Mouse (Mus musculus): ENCODE data around the gene Gpi1. TPM values are rescaled to one million over a fixed set of nuclear protein-coding genes. Genes with fewer than 3 reads are reported as not detected.
"Not testable (repeated sequence)": the region's sequence is repeated elsewhere in the genome, so short reads cannot be mapped to it uniquely, and the experiment has no call there.

The Gpi1 gene
- polyA plus RNA-seq, 1 experiment from 2014 or later, result 845 TPM

- Histone ChIP-seq H3K4me1 (ENCODE audit: control insufficient read depth in 2 of 2, insufficient read depth in 2 of 2, low read length in 2 of 2) (no peaks in the 10 kb centered on the region), H3K9ac (ENCODE audit: low read length) (no peak overlapping the region), H3K27me3 (ENCODE audit: control insufficient read depth, insufficient read depth, low read length) (no peaks in the 10 kb centered on the region), H3K4me2 (ENCODE audit: low read length) (no peak overlapping the region), H3K4me3 (ENCODE audit: control insufficient read depth in 1 of 2, insufficient read depth in 1 of 2, low read depth in 1 of 2, low read length in 2 of 2) (no peak overlapping the region), H3K36me3 (ENCODE audit: control insufficient read depth, insufficient read depth, low read length) (peaks cover 100% of the 10 kb centered on the region), H3K27ac (replicated peaks in 1 of 2; ENCODE audit: control insufficient read depth in 1 of 2, insufficient read depth in 1 of 2, low read depth in 2 of 2, low read length in 2 of 2) (no peak overlapping the region), H3K9me3 (ENCODE audit: control insufficient read depth, low read length) (no peaks in the 10 kb centered on the region)
- 90% methylated on average over 10 of the region's 10 CpGs for WGBS
- no peak for ATAC-seq (ENCODE audit: insufficient number of reproducible peaks, insufficient read depth, low FRiP score, low read depth)
Measured at GRCm38 (mm10) chr7:34216474-34216873, 13.7 kb downstream of the Gpi1 start.

GRCm38 (mm10) chr7:34215481-34215880, 14.7 kb downstream of the Gpi1 start:
- H3K4me1 ChIP-seq (ENCODE audit: control insufficient read depth in 2 of 2, insufficient read depth in 2 of 2, low read length in 2 of 2), result no peaks in the 10 kb centered on the region
- no peak overlapping the region for H3K4me3 ChIP-seq (ENCODE audit: control insufficient read depth in 1 of 2, insufficient read depth in 1 of 2, low read depth in 1 of 2, low read length in 2 of 2)
- H3K4me2 ChIP-seq (ENCODE audit: low read length), result no peak overlapping the region
- no peak overlapping the region for H3K9ac ChIP-seq (ENCODE audit: low read length)
- no peak overlapping the region for H3K27ac ChIP-seq (replicated peaks in 1 of 2; ENCODE audit: control insufficient read depth in 1 of 2, insufficient read depth in 1 of 2, low read depth in 2 of 2, low read length in 2 of 2)
- peaks cover 100% of the 10 kb centered on the region for H3K36me3 ChIP-seq (ENCODE audit: control insufficient read depth, insufficient read depth, low read length)
- ATAC-seq (ENCODE audit: insufficient number of reproducible peaks, insufficient read depth, low FRiP score, low read depth), result no peak
- no peaks in the 10 kb centered on the region for H3K27me3 ChIP-seq (ENCODE audit: control insufficient read depth, insufficient read depth, low read length)
- WGBS, result 86% methylated on average over 9 of the region's 9 CpGs
- H3K9me3 ChIP-seq (ENCODE audit: control insufficient read depth, low read length), result no peaks in the 10 kb centered on the region

- no peaks in the 10 kb centered on the region for H3K4me1 ChIP-seq (ENCODE audit: control insufficient read depth in 2 of 2, insufficient read depth in 2 of 2, low read length in 2 of 2)
- H3K4me3 ChIP-seq (ENCODE audit: control insufficient read depth in 1 of 2, insufficient read depth in 1 of 2, low read depth in 1 of 2, low read length in 2 of 2), result no peak overlapping the region
- H3K27me3 ChIP-seq (ENCODE audit: control insufficient read depth, insufficient read depth, low read length), result no peaks in the 10 kb centered on the region
- no peak overlapping the region for H3K27ac ChIP-seq (replicated peaks in 1 of 2; ENCODE audit: control insufficient read depth in 1 of 2, insufficient read depth in 1 of 2, low read depth in 2 of 2, low read length in 2 of 2)
- H3K9me3 ChIP-seq (ENCODE audit: control insufficient read depth, low read length), result no peaks in the 10 kb centered on the region
- peaks cover 100% of the 10 kb centered on the region for H3K36me3 ChIP-seq (ENCODE audit: control insufficient read depth, insufficient read depth, low read length)
- H3K4me2 ChIP-seq (ENCODE audit: low read length), result no peak overlapping the region
- no peak for ATAC-seq (ENCODE audit: insufficient number of reproducible peaks, insufficient read depth, low FRiP score, low read depth)
- H3K9ac ChIP-seq (ENCODE audit: low read length), result no peak overlapping the region
- WGBS, result 91% methylated on average over 8 of the region's 8 CpGs
Measured at GRCm38 (mm10) chr7:34214644-34215043, 15.5 kb downstream of the Gpi1 start.

- H3K27me3 ChIP-seq (ENCODE audit: control insufficient read depth, insufficient read depth, low read length), result no peaks in the 10 kb centered on the region
- H3K4me2 ChIP-seq (ENCODE audit: low read length), result no peak overlapping the region
- no peak overlapping the region for H3K4me3 ChIP-seq (ENCODE audit: control insufficient read depth in 1 of 2, insufficient read depth in 1 of 2, low read depth in 1 of 2, low read length in 2 of 2)
- no peak overlapping the region for H3K27ac ChIP-seq (replicated peaks in 1 of 2; ENCODE audit: control insufficient read depth in 1 of 2, insufficient read depth in 1 of 2, low read depth in 2 of 2, low read length in 2 of 2)
- no peaks in the 10 kb centered on the region for H3K4me1 ChIP-seq (ENCODE audit: control insufficient read depth in 2 of 2, insufficient read depth in 2 of 2, low read length in 2 of 2)
- no peak for ATAC-seq (ENCODE audit: insufficient number of reproducible peaks, insufficient read depth, low FRiP score, low read depth)
- H3K9ac ChIP-seq (ENCODE audit: low read length), result no peak overlapping the region
- 86% methylated on average over 7 of the region's 7 CpGs for WGBS
- peaks cover 100% of the 10 kb centered on the region for H3K36me3 ChIP-seq (ENCODE audit: control insufficient read depth, insufficient read depth, low read length)
- no peaks in the 10 kb centered on the region for H3K9me3 ChIP-seq (ENCODE audit: control insufficient read depth, low read length)
Measured at GRCm38 (mm10) chr7:34213281-34213680, 16.9 kb downstream of the Gpi1 start.

GRCm38 (mm10) chr7:34208027-34208745, 21.9 kb downstream of the Gpi1 start:
- Histone ChIP-seq H3K27ac (replicated peaks in 1 of 2; ENCODE audit: control insufficient read depth in 1 of 2, insufficient read depth in 1 of 2, low read depth in 2 of 2, low read length in 2 of 2) (no peak overlapping the region), H3K4me1 (ENCODE audit: control insufficient read depth in 2 of 2, insufficient read depth in 2 of 2, low read length in 2 of 2) (no peaks in the 10 kb centered on the region), H3K36me3 (ENCODE audit: control insufficient read depth, insufficient read depth, low read length) (peaks cover 100% of the 10 kb centered on the region), H3K27me3 (ENCODE audit: control insufficient read depth, insufficient read depth, low read length) (no peaks in the 10 kb centered on the region), H3K4me2 (ENCODE audit: low read length) (no peak overlapping the region), H3K9ac (ENCODE audit: low read length) (no peak overlapping the region), H3K4me3 (ENCODE audit: control insufficient read depth in 1 of 2, insufficient read depth in 1 of 2, low read depth in 1 of 2, low read length in 2 of 2) (no peak overlapping the region), H3K9me3 (ENCODE audit: control insufficient read depth, low read length) (no peaks in the 10 kb centered on the region)
- no peak for ATAC-seq (ENCODE audit: insufficient number of reproducible peaks, insufficient read depth, low FRiP score, low read depth)
- 81% methylated on average over 9 of the region's 9 CpGs for WGBS

GRCm38 (mm10) chr7:34206331-34206730, 23.8 kb downstream of the Gpi1 start:
- no peak overlapping the region for H3K9ac ChIP-seq (ENCODE audit: low read length)
- no peak overlapping the region for H3K4me2 ChIP-seq (ENCODE audit: low read length)
- no peaks in the 10 kb centered on the region for H3K4me1 ChIP-seq (ENCODE audit: control insufficient read depth in 2 of 2, insufficient read depth in 2 of 2, low read length in 2 of 2)
- no peaks in the 10 kb centered on the region for H3K27me3 ChIP-seq (ENCODE audit: control insufficient read depth, insufficient read depth, low read length)
- no peak overlapping the region for H3K4me3 ChIP-seq (ENCODE audit: control insufficient read depth in 1 of 2, insufficient read depth in 1 of 2, low read depth in 1 of 2, low read length in 2 of 2)
- peaks cover 100% of the 10 kb centered on the region for H3K36me3 ChIP-seq (ENCODE audit: control insufficient read depth, insufficient read depth, low read length)
- H3K9me3 ChIP-seq (ENCODE audit: control insufficient read depth, low read length), result no peaks in the 10 kb centered on the region
- no peak for ATAC-seq (ENCODE audit: insufficient number of reproducible peaks, insufficient read depth, low FRiP score, low read depth)
- WGBS, result 90% methylated on average over 6 of the region's 6 CpGs
- no peak overlapping the region for H3K27ac ChIP-seq (replicated peaks in 1 of 2; ENCODE audit: control insufficient read depth in 1 of 2, insufficient read depth in 1 of 2, low read depth in 2 of 2, low read length in 2 of 2)

- not testable (repeated sequence) for H3K9me3 ChIP-seq (ENCODE audit: control insufficient read depth, low read length); H3K4me2 ChIP-seq (ENCODE audit: low read length); H3K4me3 ChIP-seq (ENCODE audit: control insufficient read depth in 1 of 2, insufficient read depth in 1 of 2, low read depth in 1 of 2, low read length in 2 of 2); H3K9ac ChIP-seq (ENCODE audit: low read length); H3K4me1 ChIP-seq (ENCODE audit: control insufficient read depth in 2 of 2, insufficient read depth in 2 of 2, low read length in 2 of 2); H3K27ac ChIP-seq (replicated peaks in 1 of 2; ENCODE audit: control insufficient read depth in 1 of 2, insufficient read depth in 1 of 2, low read depth in 2 of 2, low read length in 2 of 2); ATAC-seq (ENCODE audit: insufficient number of reproducible peaks, insufficient read depth, low FRiP score, low read depth); H3K27me3 ChIP-seq (ENCODE audit: control insufficient read depth, insufficient read depth, low read length)
- WGBS, result 93% methylated on average over 10 of the region's 10 CpGs
- peaks cover 69% of the 10 kb centered on the region for H3K36me3 ChIP-seq (ENCODE audit: control insufficient read depth, insufficient read depth, low read length)
Measured at GRCm38 (mm10) chr7:34202147-34202546, 28.0 kb downstream of the Gpi1 start.

GRCm38 (mm10) chr7:34200829-34201228, 29.3 kb downstream of the Gpi1 start:
- Histone ChIP-seq H3K4me2 (ENCODE audit: low read length) (no peak overlapping the region), H3K9me3 (ENCODE audit: control insufficient read depth, low read length) (0 out of 2 replicates have a peak, but pooled peaks cover 3% of the 10 kb centered on the region), H3K27me3 (ENCODE audit: control insufficient read depth, insufficient read depth, low read length) (no peaks in the 10 kb centered on the region), H3K27ac (replicated peaks in 1 of 2; ENCODE audit: control insufficient read depth in 1 of 2, insufficient read depth in 1 of 2, low read depth in 2 of 2, low read length in 2 of 2) (no peak overlapping the region), H3K4me1 (ENCODE audit: control insufficient read depth in 2 of 2, insufficient read depth in 2 of 2, low read length in 2 of 2) (peaks cover 0 to under 1% of the 10 kb centered on the region in 2 experiments; a peak in 1 of 4 replicates), H3K9ac (ENCODE audit: low read length) (no peak overlapping the region), H3K4me3 (ENCODE audit: control insufficient read depth in 1 of 2, insufficient read depth in 1 of 2, low read depth in 1 of 2, low read length in 2 of 2) (no peak overlapping the region), H3K36me3 (ENCODE audit: control insufficient read depth, insufficient read depth, low read length) (peaks cover 56% of the 10 kb centered on the region)
- ATAC-seq (ENCODE audit: insufficient number of reproducible peaks, insufficient read depth, low FRiP score, low read depth), result no peak
- 100% methylated on average over 2 of the region's 2 CpGs for WGBS

All from heart, embryonic 14.5 days (tissue).